Mouse (Mus musculus): ENCODE measurements around the gene 2010109A12Rik.

Gene 2010109A12Rik

GRCm38 (mm10) chr5:93206109-93207005 is at the start of gene 2010109A12Rik, which contains the start of gene Ccni:
Gene 2010109A12Rik, plus strand, starts transcription at chr5:93206518.
Gene Ccni, minus strand, starts transcription at chr5:93206495.
- DNase-seq, result peak; percentile 97

- peak; percentile 23 for DNase-seq
These were observed 42.8 kb upstream of the 2010109A12Rik start for GRCm38 (mm10) chr5:93163541-93163940.

- DNase-seq, result no peak
These were observed 38.3 kb upstream of the 2010109A12Rik start for GRCm38 (mm10) chr5:93167919-93168516.

- no peak for DNase-seq
These were observed 37.7 kb upstream of the 2010109A12Rik start for GRCm38 (mm10) chr5:93168654-93169053.

- no peak for DNase-seq
These were observed 34.9 kb upstream of the 2010109A12Rik start for GRCm38 (mm10) chr5:93171420-93171819.

- no peak for DNase-seq
These were observed 33.8 kb upstream of the 2010109A12Rik start for GRCm38 (mm10) chr5:93172536-93172935.

- DNase-seq, result no peak
These were observed 31.6 kb upstream of the 2010109A12Rik start for GRCm38 (mm10) chr5:93174675-93175074.

- no peak for DNase-seq
These were observed 27.7 kb upstream of the 2010109A12Rik start for GRCm38 (mm10) chr5:93178616-93179015.

GRCm38 (mm10) chr5:93180252-93180651 is 26.1 kb upstream of the 2010109A12Rik start:
- DNase-seq, result peak; percentile 37

- no peak for DNase-seq
These were observed 23.0 kb upstream of the 2010109A12Rik start for GRCm38 (mm10) chr5:93183311-93183710.

- DNase-seq, result no peak
These were observed 21.8 kb upstream of the 2010109A12Rik start for GRCm38 (mm10) chr5:93184548-93184947.

GRCm38 (mm10) chr5:93189607-93190006 is 16.7 kb upstream of the 2010109A12Rik start:
- no peak for DNase-seq

- DNase-seq, result no peak
These were observed 15.9 kb upstream of the 2010109A12Rik start for GRCm38 (mm10) chr5:93190428-93190827.

GRCm38 (mm10) chr5:93198232-93198631 is 8.1 kb upstream of the 2010109A12Rik start:
- no peak for DNase-seq

- no peak for DNase-seq
These were observed 5.1 kb upstream of the 2010109A12Rik start for GRCm38 (mm10) chr5:93201181-93201580.

- DNase-seq, result peak; percentile 86
These were observed 778 bp upstream of the 2010109A12Rik start for GRCm38 (mm10) chr5:93205371-93206108.

GRCm38 (mm10) chr5:93207006-93207348 is 659 bp downstream of the 2010109A12Rik start:
- peak; percentile 23 for DNase-seq

GRCm38 (mm10) chr5:93207555-93207954 is 1.2 kb downstream of the 2010109A12Rik start:
- DNase-seq, result no peak

GRCm38 (mm10) chr5:93218375-93218774 is 12.1 kb downstream of the 2010109A12Rik start:
- DNase-seq, result no peak

GRCm38 (mm10) chr5:93221661-93222060 is 15.3 kb downstream of the 2010109A12Rik start:
- DNase-seq, result no peak

GRCm38 (mm10) chr5:93224549-93224948 is 18.2 kb downstream of the 2010109A12Rik start:
- no peak for DNase-seq

- DNase-seq, result no peak
These were observed 20.8 kb downstream of the 2010109A12Rik start for GRCm38 (mm10) chr5:93227157-93227556.

GRCm38 (mm10) chr5:93229527-93229926 is 23.2 kb downstream of the 2010109A12Rik start:
- no peak for DNase-seq
